Mouse (Mus musculus): ENCODE results near the gene Slit3. TPM values are rescaled to one million over a fixed set of nuclear protein-coding genes. Genes with fewer than 3 reads are reported as not detected.

The Slit3 gene
- total and polyA plus RNA-seq, 3 experiments = not detected

- H3K9ac ChIP-seq (ENCODE audit: control insufficient read depth, low read depth, low read length, poor library complexity, severe bottlenecking) = no peak overlapping the region
- H3K27me3 ChIP-seq (ENCODE audit: control insufficient read depth in 1 of 2, insufficient read depth in 2 of 2, low read length in 2 of 2) = no peaks in the 10 kb centered on the region
- H3K4me3 ChIP-seq (ENCODE audit: control insufficient read depth in 1 of 2, insufficient read depth in 1 of 2, low read depth in 2 of 2, low read length in 2 of 2) = no peak overlapping the region
- H3K9me3 ChIP-seq (replicated peaks; ENCODE audit: insufficient read depth, low read length) = no peaks in the 10 kb centered on the region
- TF ChIP-seq RCOR1 (IDR thresholded peaks at IDR 0.05; ENCODE audit: low read depth, low read length) = no peak
- no peak for TF ChIP-seq MXI1 (IDR thresholded peaks at IDR 0.05; ENCODE audit: low read depth, low read length)
- no peak for TF ChIP-seq ELF1 (IDR thresholded peaks at IDR 0.05; ENCODE audit: low read depth, low read length)
- no peak for TF ChIP-seq MAFK (IDR thresholded peaks at IDR 0.05; ENCODE audit: borderline replicate concordance, low read depth, low read length)
- TF ChIP-seq ZKSCAN1 (IDR thresholded peaks at IDR 0.05; ENCODE audit: low read depth, low read length) = no peak
- TF ChIP-seq KAT2A (conservative IDR thresholded peaks at IDR 0.05; ENCODE audit: low read depth, low read length) = no peak
- no peak for TF ChIP-seq POLR2AphosphoS5 (IDR thresholded peaks at IDR 0.05; ENCODE audit: borderline replicate concordance, low read depth, low read length)
- TF ChIP-seq SIN3A (IDR thresholded peaks at IDR 0.05; ENCODE audit: low read length) = no peak
- no peak for TF ChIP-seq POLR2AphosphoS2 (IDR thresholded peaks at IDR 0.05; ENCODE audit: low read length)
- TF ChIP-seq POLR2A (IDR thresholded peaks at IDR 0.05; ENCODE audit: control insufficient read depth in 1 of 2, insufficient read depth in 1 of 2, low read depth in 1 of 2, low read length in 2 of 2, poor library complexity in 1 of 2) = no peak
- TF ChIP-seq RAD21 (IDR thresholded peaks at IDR 0.05; ENCODE audit: low read depth, low read length) = no peak
- no peak for TF ChIP-seq BHLHE40 (IDR thresholded peaks at IDR 0.05; ENCODE audit: borderline replicate concordance, low read depth, low read length)
- TF ChIP-seq TAL1 (IDR thresholded peaks at IDR 0.05; ENCODE audit: low read length) = no peak
- no peak for TF ChIP-seq ZNF384 (IDR thresholded peaks at IDR 0.05; ENCODE audit: low read depth, low read length)
- TF ChIP-seq ZC3H11A (IDR thresholded peaks at IDR 0.05; ENCODE audit: low read depth, low read length) = no peak
- TF ChIP-seq ZMIZ1 (IDR thresholded peaks at IDR 0.05; ENCODE audit: low read depth, low read length) = no peak
- no peak for DNase-seq (ENCODE audit: low read depth, low spot score)
- no peaks in the 10 kb centered on the region for H3K36me3 ChIP-seq (ENCODE audit: control insufficient read depth in 1 of 2, insufficient read depth in 2 of 2, low read length in 2 of 2)
- no peaks in the 10 kb centered on the region for H3K4me1 ChIP-seq (ENCODE audit: control insufficient read depth in 1 of 2, insufficient read depth in 2 of 2, low read length in 2 of 2)
- no peaks in the 10 kb centered on the region for H3K79me2 ChIP-seq (ENCODE audit: control insufficient read depth, insufficient read depth, low read length, poor library complexity)
- H3K27ac ChIP-seq (ENCODE audit: control insufficient read depth, low read depth, low read length) = no peak overlapping the region
Measured at GRCm38 (mm10) chr11:35660967-35661366, 539.9 kb downstream of the Slit3 start.

GRCm38 (mm10) chr11:35662945-35663344 is 541.9 kb downstream of the Slit3 start:
- no peak overlapping the region for H3K9ac ChIP-seq (ENCODE audit: control insufficient read depth, low read depth, low read length, poor library complexity, severe bottlenecking)
- TF ChIP-seq CHD2 (IDR thresholded peaks at IDR 0.05; ENCODE audit: low read length) (no peak), MYB (IDR thresholded peaks at IDR 0.05; ENCODE audit: low read depth, low read length) (no peak), USF2 (IDR thresholded peaks at IDR 0.05; ENCODE audit: borderline replicate concordance in 1 of 2, insufficient read depth in 1 of 2, low read depth in 1 of 2, low read length in 2 of 2) (no peak), HCFC1 (IDR thresholded peaks at IDR 0.05; ENCODE audit: low read depth, low read length) (no peak), ZNF384 (IDR thresholded peaks at IDR 0.05; ENCODE audit: low read depth, low read length) (no peak), RAD21 (IDR thresholded peaks at IDR 0.05; ENCODE audit: low read depth, low read length) (no peak), MAZ (IDR thresholded peaks at IDR 0.05; ENCODE audit: low read depth, low read length) (no peak), SMC3 (IDR thresholded peaks at IDR 0.05; ENCODE audit: low read depth, low read length) (no peak), ELF1 (IDR thresholded peaks at IDR 0.05; ENCODE audit: low read depth, low read length) (no peak), TCF12 (IDR thresholded peaks at IDR 0.05; ENCODE audit: low read depth, low read length) (no peak), EP300 (IDR thresholded peaks at IDR 0.05; ENCODE audit: low read depth in 1 of 2, low read length in 2 of 2) (no peak), MYC (IDR thresholded peaks at IDR 0.05; ENCODE audit: low read depth, low read length) (no peak), MXI1 (IDR thresholded peaks at IDR 0.05; ENCODE audit: low read depth, low read length) (no peak)
- no peak for DNase-seq (ENCODE audit: low read depth, low spot score)
- no peaks in the 10 kb centered on the region for H3K36me3 ChIP-seq (ENCODE audit: control insufficient read depth in 1 of 2, insufficient read depth in 2 of 2, low read length in 2 of 2)
- H3K4me1 ChIP-seq (ENCODE audit: control insufficient read depth in 1 of 2, insufficient read depth in 2 of 2, low read length in 2 of 2) = no peaks in the 10 kb centered on the region
- H3K9me3 ChIP-seq (replicated peaks; ENCODE audit: insufficient read depth, low read length) = no peaks in the 10 kb centered on the region
- no peak overlapping the region for H3K27ac ChIP-seq (ENCODE audit: control insufficient read depth, low read depth, low read length)
- H3K4me3 ChIP-seq (ENCODE audit: control insufficient read depth in 1 of 2, insufficient read depth in 1 of 2, low read depth in 2 of 2, low read length in 2 of 2) = no peak overlapping the region
- no peaks in the 10 kb centered on the region for H3K79me2 ChIP-seq (ENCODE audit: control insufficient read depth, insufficient read depth, low read length, poor library complexity)
- H3K27me3 ChIP-seq (ENCODE audit: control insufficient read depth in 1 of 2, insufficient read depth in 2 of 2, low read length in 2 of 2) = no peaks in the 10 kb centered on the region

Data from MEL (cell line).